Mouse (Mus musculus) mammary gland, adult 2 months (tissue): ENCODE data around the gene Zbtb5. TPM values are rescaled to one million over a fixed set of nuclear protein-coding genes. Genes with fewer than 3 reads are reported as not detected.

Source experiments
- polyA plus RNA-seq: library from polyadenylated mRNA; depleted of rRNA; stranded (reverse); fragments of >200 nt; gene quantifications from 2 replicates; pipeline ENCODE4 v1.2.3, GENCODE M21; 2012; ENCODE audit warnings: low replicate concordance; rRNA removed

Gene Zbtb5
- 15.6 and 20.3 TPM in 2 replicates for polyA plus RNA-seq

DNA sequence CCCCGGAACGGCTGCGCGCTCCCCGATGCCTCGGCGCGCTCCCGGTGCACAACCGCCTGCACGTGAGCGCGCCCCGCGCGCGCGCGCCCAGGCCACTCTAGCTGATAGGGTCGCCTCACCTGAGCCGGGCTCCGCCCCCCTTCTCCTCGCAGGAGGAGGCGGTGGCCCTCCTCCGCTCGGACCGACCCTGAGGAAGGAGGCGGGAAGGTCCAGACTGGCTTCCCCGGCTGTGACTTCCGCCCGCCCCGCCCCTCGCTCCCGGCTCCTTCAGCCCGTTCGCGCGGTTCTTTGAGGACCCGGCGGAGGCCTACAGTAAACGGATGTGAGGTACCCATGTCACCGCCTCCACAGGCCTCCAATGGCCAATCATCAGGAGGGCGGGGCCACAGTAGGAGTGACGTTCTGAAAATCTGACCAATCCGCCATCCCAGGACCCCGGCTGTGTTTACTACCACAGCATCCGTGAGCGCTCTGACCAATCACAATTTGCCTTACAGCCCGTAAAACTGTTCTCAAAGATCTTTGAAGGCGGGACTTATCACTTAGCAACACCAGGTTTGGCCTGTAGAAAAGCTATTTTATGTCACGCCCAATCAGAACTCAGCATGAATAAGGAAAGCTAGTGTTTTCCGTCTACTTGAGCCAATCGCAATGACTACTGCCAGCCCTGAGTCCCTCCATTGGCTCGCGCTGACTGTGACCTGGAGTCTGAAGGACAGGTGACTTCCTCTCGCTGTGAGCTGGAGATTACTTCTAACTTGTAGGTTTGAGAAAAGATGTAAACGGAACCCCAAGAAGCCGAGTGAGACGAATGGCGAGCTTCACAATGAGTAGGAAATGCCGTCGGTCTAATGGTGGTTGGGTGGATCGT lies at the start of gene Zbtb5:
TSS of gene Zbtb5 (minus strand) at position 308 of the 871 bp plus-strand sequence.

DNA sequence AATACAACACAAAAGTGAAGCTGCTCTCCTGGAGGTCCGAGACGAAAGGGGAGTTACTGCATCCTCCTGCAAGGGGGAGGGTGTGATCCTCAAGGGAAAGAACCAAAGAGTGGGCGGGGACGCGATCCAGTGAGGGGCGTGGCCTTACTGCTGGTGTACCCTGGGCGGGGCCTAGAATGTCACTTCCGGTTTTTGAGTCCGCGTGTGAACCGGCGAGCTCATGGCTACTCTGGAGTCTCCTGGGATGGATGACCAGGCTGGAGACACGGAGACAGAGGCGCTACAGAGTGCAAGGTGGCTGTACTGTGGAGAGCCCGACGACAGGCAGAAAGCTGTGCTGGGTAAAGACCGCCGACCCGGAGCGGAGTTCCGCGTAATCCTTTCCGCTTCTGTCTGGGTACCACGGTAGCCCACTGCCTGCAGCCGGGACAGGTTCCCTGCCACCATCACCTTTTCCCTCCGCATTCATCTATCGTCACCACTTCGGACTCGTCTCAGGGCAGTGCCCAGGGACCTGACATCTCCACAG lies 6.3 kb upstream of the Zbtb5 start, which contains the start of gene Polr1e:
TSS of gene Polr1e (plus strand) at position 132 of the 529 bp plus-strand sequence.

GRCm38 (mm10) chr4:44981280-44981973 lies 30.8 kb downstream of the Zbtb5 start, which contains the start of gene Grhpr:
TSS of gene Grhpr (plus strand) at chr4:44981395.

Other genes starting within 250 kb of the Zbtb5 start
- gene Grhpr, start 31.0 kb downstream of the Zbtb5 start, polyA plus RNA-seq, result 66.6 and 71.2 TPM in 2 replicates
- 5.0 and 5.2 TPM in 2 replicates for gene Polr1e, start 6.2 kb upstream of the Zbtb5 start, polyA plus RNA-seq
- gene Fbxo10, start 72.2 kb upstream of the Zbtb5 start, polyA plus RNA-seq, result 11.5 and 13.5 TPM in 2 replicates
- gene Tomm5, start 95.7 kb upstream of the Zbtb5 start, polyA plus RNA-seq, result 39.7 and 71.3 TPM in 2 replicates
- 0.59 and 0.67 TPM in 2 replicates for gene Frmpd1, start 172.5 kb upstream of the Zbtb5 start, polyA plus RNA-seq